Mouse (Mus musculus) lung, embryonic 14.5 days (tissue): ENCODE measurements around the gene Psmb5. TPM values are rescaled to one million over a fixed set of nuclear protein-coding genes. Genes with fewer than 3 reads are reported as not detected.
A peak's percentile ranks its signal among the peaks of the same experiment; 100 is the strongest.

Source experiments
- ATAC-seq: fragments of 200-750 bp; cut with Nextera tagmentation; 2 replicates; pipeline ENCODE4 v1.8.0; 2017; ENCODE audit warnings: mild to moderate bottlenecking, moderate TSS enrichment, moderate library complexity; ENCODE audit not compliant: insufficient read depth
- DNase-seq: peaks from one replicate; pipeline ENCODE4 v3.0.0-alpha.2; 2015
- H3K27ac ChIP-seq: fragments of 300-500 bp; sonication (generic); 2 replicates; pipeline ENCODE4 v1.5.1; 2014; ENCODE audit warnings: low read depth, mild to moderate bottlenecking, moderate library complexity
- H3K27me3 ChIP-seq: fragments of 300-500 bp; sonication (generic); 2 replicates; pipeline ENCODE4 v1.6.1; 2014; ENCODE audit warnings: low read length, control low read depth; ENCODE audit not compliant: insufficient read depth
- H3K36me3 ChIP-seq: fragments of 300-500 bp; sonication (generic); 2 replicates; pipeline ENCODE4 v1.6.1; 2014; ENCODE audit warnings: control low read depth; ENCODE audit not compliant: insufficient read depth
- H3K4me1 ChIP-seq: fragments of 300-500 bp; sonication (generic); 2 replicates; pipeline ENCODE4 v1.6.1; 2014; ENCODE audit warnings: antibody characterized with exemption, control low read depth; ENCODE audit not compliant: insufficient read depth
- H3K4me2 ChIP-seq: fragments of 300-500 bp; sonication (generic); 2 replicates; pipeline ENCODE4 v1.6.1; 2014; ENCODE audit warnings: mild to moderate bottlenecking
- H3K4me3 ChIP-seq: fragments of 300-500 bp; sonication (generic); 2 replicates; pipeline ENCODE4 v1.5.1; 2014; ENCODE audit warnings: low read depth, low read length
- H3K9ac ChIP-seq: fragments of 300-500 bp; sonication (generic); 2 replicates; pipeline ENCODE4 v1.6.1; 2014
- H3K9me3 ChIP-seq: fragments of 300-500 bp; sonication (generic); 2 replicates; pipeline ENCODE4 v1.6.1; 2016; ENCODE audit warnings: low read depth, low read length, control low read depth
- CTCF ChIP-seq: IDR thresholded peaks from 2 replicates; pipeline ENCODE4 v1.5.1; 2016; ENCODE audit warnings: antibody characterized with exemption, low read depth
- WGBS: fragments of 180-500 bp; shearing (Covaris S2); extraction: QIAGEN DNeasy Blood & Tissue Kit; methylation state at CpG from one replicate; pipeline ENCODE4 v1.1.7; 2014; 5-methylcytosine and 5-hydroxymethylcytosine counted together
- polyA plus RNA-seq: library from polyadenylated mRNA; unstranded; fragments of >200 nt; fragmentation: Nextera tagmentation; extraction: Ambion mirVana; gene quantifications from 2 replicates; pipeline ENCODE4 v1.2.1, GENCODE M21; 2014

Psmb5 gene
- polyA plus RNA-seq, 1 experiment from 2014 or later = 393 TPM

GRCm38 (mm10) chr14:54642224-54642944 lies 24.6 kb upstream of the Psmb5 start:
- H3K4me1 ChIP-seq = peaks cover 5% of the 10 kb centered on the region
- no peak for TF ChIP-seq CTCF
- 76% methylated on average over 25 of the region's 25 CpGs for WGBS
- H3K27me3 ChIP-seq = no peaks in the 10 kb centered on the region
- H3K4me2 ChIP-seq = peak overlapping the region; percentile 100; the same call in 1 of the 2 replicates
- H3K36me3 ChIP-seq = peaks cover 74% of the 10 kb centered on the region
- no peak overlapping the region for H3K9ac ChIP-seq
- DNase-seq = peak; percentile 19
- H3K9me3 ChIP-seq = no peaks in the 10 kb centered on the region
- no peak for ATAC-seq
- no peak overlapping the region; the same call in 1 of the 2 replicates for H3K4me3 ChIP-seq
- H3K27ac ChIP-seq = no peak overlapping the region

- Histone ChIP-seq H3K9me3 (no peaks in the 10 kb centered on the region), H3K27ac (peak within 1 kb of the TSS; percentile 80; the same call in 1 of the 2 replicates), H3K9ac (peak within 1 kb of the TSS; percentile 83), H3K27me3 (no peaks in the 10 kb centered on the region), H3K4me1 (peaks cover 5% of the 10 kb centered on the region), H3K36me3 (peaks cover 74% of the 10 kb centered on the region), H3K4me2 (peak within 1 kb of the TSS; percentile 100), H3K4me3 (peak within 1 kb of the TSS; percentile 73)
- DNase-seq (peak; percentile 97), ATAC-seq (peak; percentile 94)
- WGBS = under 1% methylated on average over 52 of the region's 52 CpGs
- peak; percentile 90 for TF ChIP-seq CTCF
These were observed 23.6 kb upstream of the Psmb5 start, which contains the start of gene Cdh24 for GRCm38 (mm10) chr14:54641305-54641969. Gene Cdh24, minus strand, starts transcription at chr14:54641364.

DNA sequence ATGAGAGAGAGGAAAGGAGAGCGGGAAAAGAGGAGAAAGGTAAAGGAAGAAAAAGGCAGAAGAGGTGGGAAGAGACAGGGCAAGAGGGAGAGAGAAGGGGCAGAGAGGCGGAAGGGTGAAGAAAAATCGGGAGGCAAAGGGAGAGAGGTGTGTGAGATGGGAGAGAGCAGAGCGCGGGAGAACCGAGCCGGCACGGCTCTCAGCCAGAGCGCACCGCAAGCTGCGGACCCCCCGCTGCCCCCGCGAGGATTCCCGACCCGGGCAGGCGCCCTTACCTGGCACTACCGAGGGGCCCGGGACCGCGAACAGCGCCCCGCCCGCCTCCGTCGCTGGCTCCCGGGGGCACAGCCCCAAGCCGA lies 23.1 kb upstream of the Psmb5 start, which contains the start of gene Gm17606:
Gm17606 (plus strand) TSS at position 7 of the 359 bp plus-strand sequence.
- no peaks in the 10 kb centered on the region for H3K27me3 ChIP-seq
- H3K27ac ChIP-seq = peak within 1 kb of the TSS; percentile 80; the same call in 1 of the 2 replicates
- peak within 1 kb of the TSS; percentile 73 for H3K4me3 ChIP-seq
- peaks cover 5% of the 10 kb centered on the region for H3K4me1 ChIP-seq
- TF ChIP-seq CTCF = no peak
- peak; percentile 19; the same call in 1 of the 2 replicates for ATAC-seq
- no peak for DNase-seq
- peak within 1 kb of the TSS; percentile 83 for H3K9ac ChIP-seq
- WGBS = under 1% methylated on average over 28 of the region's 28 CpGs
- peaks cover 74% of the 10 kb centered on the region for H3K36me3 ChIP-seq
- peak within 1 kb of the TSS; percentile 100 for H3K4me2 ChIP-seq
- no peaks in the 10 kb centered on the region for H3K9me3 ChIP-seq

DNA sequence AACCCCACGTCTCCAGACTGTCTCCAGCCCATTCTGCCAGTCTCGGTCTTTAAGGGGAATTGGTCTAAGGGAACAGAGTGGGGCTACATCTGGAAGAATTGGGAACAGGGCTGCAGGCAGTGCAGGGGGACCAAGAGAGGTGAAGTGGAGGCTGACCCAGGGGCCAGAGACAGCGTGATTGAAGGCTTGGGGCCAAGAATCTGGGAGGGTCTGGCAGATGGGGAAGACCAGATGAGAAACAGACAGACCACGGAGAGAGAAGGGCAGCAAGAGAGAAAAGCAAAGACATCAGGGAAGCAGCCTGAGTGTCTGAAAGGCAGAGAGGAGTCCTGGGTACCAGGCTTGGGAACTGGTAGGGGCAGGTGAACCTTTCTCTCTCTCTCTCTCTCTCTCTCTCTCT lies 22.3 kb upstream of the Psmb5 start:
- no peak for TF ChIP-seq CTCF
- WGBS = 21% methylated on average over 4 of the region's 4 CpGs
- Histone ChIP-seq H3K9me3 (no peaks in the 10 kb centered on the region), H3K27me3 (no peaks in the 10 kb centered on the region), H3K9ac (peak overlapping the region; percentile 44), H3K4me3 (peak overlapping the region; percentile 73; the same call in 1 of the 2 replicates), H3K4me1 (peaks cover 5% of the 10 kb centered on the region), H3K36me3 (peaks cover 67% of the 10 kb centered on the region), H3K27ac (no peak overlapping the region), H3K4me2 (peak overlapping the region; percentile 100)
- ATAC-seq (no peak), DNase-seq (no peak)

DNA sequence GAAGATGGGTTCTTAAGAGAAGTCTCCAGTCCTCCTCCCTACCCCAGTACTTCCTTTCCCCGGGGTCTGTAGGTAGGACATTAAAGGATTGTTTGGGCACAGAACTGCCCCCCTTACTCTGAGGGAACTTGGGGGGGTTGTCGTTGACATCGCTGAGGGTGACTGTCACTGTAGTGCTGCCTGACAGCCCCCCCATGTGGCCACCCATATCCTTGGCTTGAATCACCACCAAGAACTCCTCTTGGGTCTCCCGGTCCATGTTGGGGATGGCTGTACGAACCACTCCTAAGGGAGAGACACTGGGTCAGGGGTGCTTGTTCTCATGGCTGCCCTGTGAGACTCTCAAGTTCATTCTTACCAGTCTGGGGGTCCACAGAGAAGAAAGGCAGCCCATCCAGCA lies 20.4 kb upstream of the Psmb5 start:
- Histone ChIP-seq H3K9ac (no peak overlapping the region; the same call in 1 of the 2 replicates), H3K4me1 (peaks cover 5% of the 10 kb centered on the region), H3K4me3 (no peak overlapping the region), H3K27me3 (no peaks in the 10 kb centered on the region), H3K27ac (no peak overlapping the region), H3K36me3 (peaks cover 64% of the 10 kb centered on the region), H3K4me2 (no peak overlapping the region), H3K9me3 (no peaks in the 10 kb centered on the region)
- ATAC-seq (no peak), DNase-seq (no peak)
- no peak; the same call in 1 of the 2 replicates for TF ChIP-seq CTCF
- 53% methylated on average over 5 of the region's 5 CpGs for WGBS

DNA sequence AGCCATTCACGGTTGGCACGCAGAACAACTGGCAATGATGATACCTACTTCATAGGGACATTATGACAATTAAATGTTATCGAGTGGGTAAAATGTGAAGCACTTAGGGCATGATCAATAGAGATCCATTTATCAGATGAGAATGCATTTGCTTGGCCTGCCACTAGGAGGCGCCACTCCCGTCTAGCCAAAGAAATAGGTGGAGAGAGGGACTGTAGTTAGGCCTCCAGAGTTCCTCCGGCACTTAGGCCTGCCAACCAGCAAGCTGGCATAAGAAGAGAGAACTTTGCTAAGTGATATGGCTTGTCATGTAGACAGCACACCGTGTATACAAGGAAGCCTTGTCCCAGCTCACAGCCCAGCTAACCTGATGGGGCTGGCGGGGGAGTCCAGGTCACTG lies 19.1 kb upstream of the Psmb5 start:
- H3K9me3 ChIP-seq = no peaks in the 10 kb centered on the region
- TF ChIP-seq CTCF = peak; percentile 91
- H3K4me2 ChIP-seq = no peak overlapping the region
- ATAC-seq (no peak), DNase-seq (peak; percentile 59)
- no peak overlapping the region for H3K27ac ChIP-seq
- peaks cover 5% of the 10 kb centered on the region for H3K4me1 ChIP-seq
- no peaks in the 10 kb centered on the region for H3K27me3 ChIP-seq
- H3K4me3 ChIP-seq = no peak overlapping the region
- H3K9ac ChIP-seq = no peak overlapping the region
- 57% methylated on average over 8 of the region's 8 CpGs for WGBS
- H3K36me3 ChIP-seq = peaks cover 64% of the 10 kb centered on the region

GRCm38 (mm10) chr14:54634182-54634581 lies 16.4 kb upstream of the Psmb5 start:
- H3K4me1 ChIP-seq = no peaks in the 10 kb centered on the region
- H3K4me2 ChIP-seq = no peak overlapping the region
- DNase-seq = no peak
- no peak for ATAC-seq
- H3K27me3 ChIP-seq = no peaks in the 10 kb centered on the region
- TF ChIP-seq CTCF = peak; percentile 14; the same call in 1 of the 2 replicates
- H3K9ac ChIP-seq = no peak overlapping the region
- 86% methylated on average over 4 of the region's 4 CpGs for WGBS
- H3K36me3 ChIP-seq = peaks cover 79% of the 10 kb centered on the region
- no peak overlapping the region for H3K27ac ChIP-seq
- H3K9me3 ChIP-seq = no peaks in the 10 kb centered on the region
- H3K4me3 ChIP-seq = no peak overlapping the region
